Mouse (Mus musculus) neural tube, embryonic 15.5 days (tissue): ENCODE data around the gene Slc25a51. TPM values are rescaled to one million over a fixed set of nuclear protein-coding genes. Genes with fewer than 3 reads are reported as not detected.

Source experiments
- ATAC-seq: fragments of 200-750 bp; cut with Nextera tagmentation; 2 replicates; pipeline ENCODE4 v1.8.0; 2017; ENCODE audit warnings: mild to moderate bottlenecking, moderate TSS enrichment, moderate library complexity; ENCODE audit not compliant: low FRiP score
- H3K27ac ChIP-seq: fragments of 300-500 bp; sonication (generic); replicated peaks from 2 replicates; pipeline ENCODE4 v1.5.1; 2015; ENCODE audit warnings: mild to moderate bottlenecking, inconsistent platforms
- H3K27me3 ChIP-seq: fragments of 300-500 bp; sonication (generic); replicated peaks from 2 replicates; pipeline ENCODE4 v1.6.1; 2015; ENCODE audit warnings: inconsistent platforms
- H3K36me3 ChIP-seq: fragments of 300-500 bp; sonication (generic); 2 replicates; pipeline ENCODE4 v1.6.1; 2015; ENCODE audit warnings: inconsistent platforms
- H3K4me1 ChIP-seq: fragments of 300-500 bp; sonication (generic); 2 replicates; pipeline ENCODE4 v1.6.1; 2015; ENCODE audit warnings: inconsistent platforms
- H3K4me2 ChIP-seq: fragments of 300-500 bp; sonication (generic); 2 replicates; pipeline ENCODE4 v1.6.1; 2015; ENCODE audit warnings: inconsistent platforms, mild to moderate bottlenecking, moderate library complexity
- H3K4me3 ChIP-seq: fragments of 300-500 bp; sonication (generic); replicated peaks from 2 replicates; pipeline ENCODE4 v1.5.1; 2015; ENCODE audit warnings: mild to moderate bottlenecking, inconsistent platforms
- H3K9ac ChIP-seq: fragments of 300-500 bp; sonication (generic); replicated peaks from 2 replicates; pipeline ENCODE4 v1.6.1; 2015; ENCODE audit warnings: mild to moderate bottlenecking, inconsistent platforms
- H3K9me3 ChIP-seq: fragments of 300-500 bp; sonication (generic); replicated peaks from 2 replicates; pipeline ENCODE4 v1.6.1; 2016; ENCODE audit warnings: inconsistent platforms
- WGBS: fragments of 180-500 bp; shearing (Covaris S2); methylation state at CpG from one replicate; pipeline ENCODE4 v1.1.7; 2015; ENCODE audit warnings: mixed read lengths; 5-methylcytosine and 5-hydroxymethylcytosine counted together
- polyA plus RNA-seq: library from polyadenylated mRNA; unstranded; fragments of >200 nt; fragmentation: Nextera tagmentation; extraction: Ambion mirVana; gene quantifications from 2 replicates; pipeline ENCODE4 v1.2.1, GENCODE M21; 2015

Slc25a51 gene
- polyA plus RNA-seq, 1 experiment from 2014 or later: 68.1 TPM

GRCm38 (mm10) chr4:45441778-45442177, 33.2 kb upstream of the Slc25a51 start:
- no peak overlapping the region for H3K9ac ChIP-seq
- peaks cover 9% of the 10 kb centered on the region; the same call in 1 of the 2 replicates for H3K36me3 ChIP-seq
- H3K27ac ChIP-seq: no peak overlapping the region
- WGBS: 48% methylated on average over 1 of the region's 1 CpGs
- no peaks in the 10 kb centered on the region for H3K9me3 ChIP-seq
- ATAC-seq: no peak
- no peak overlapping the region for H3K4me3 ChIP-seq
- peaks cover 25% of the 10 kb centered on the region for H3K4me1 ChIP-seq
- H3K27me3 ChIP-seq: no peaks in the 10 kb centered on the region
- H3K4me2 ChIP-seq: no peak overlapping the region

- Histone ChIP-seq H3K4me3 (no peak overlapping the region), H3K4me2 (no peak overlapping the region), H3K4me1 (peaks cover 50% of the 10 kb centered on the region), H3K9ac (no peak overlapping the region), H3K9me3 (no peaks in the 10 kb centered on the region), H3K36me3 (0 out of 2 replicates have a peak, but pooled peaks cover 6% of the 10 kb centered on the region), H3K27ac (no peak overlapping the region), H3K27me3 (no peaks in the 10 kb centered on the region)
- 19% methylated on average over 5 of the region's 5 CpGs for WGBS
- no peak for ATAC-seq
Observed at GRCm38 (mm10) chr4:45439281-45439680, 30.7 kb upstream of the Slc25a51 start.

- Histone ChIP-seq H3K4me1 (peaks cover 53% of the 10 kb centered on the region), H3K27me3 (no peaks in the 10 kb centered on the region), H3K9me3 (no peaks in the 10 kb centered on the region), H3K27ac (no peak overlapping the region), H3K36me3 (no peaks in the 10 kb centered on the region), H3K4me3 (no peak overlapping the region), H3K4me2 (no peak overlapping the region), H3K9ac (no peak overlapping the region)
- WGBS: 53% methylated on average over 3 of the region's 3 CpGs
- ATAC-seq: no peak
Observed at GRCm38 (mm10) chr4:45437010-45437409, 28.4 kb upstream of the Slc25a51 start.

- Histone ChIP-seq H3K27ac (peak overlapping the region; percentile 61), H3K4me1 (peaks cover 53% of the 10 kb centered on the region), H3K9ac (no peak overlapping the region)
Observed at GRCm38 (mm10) chr4:45436383-45436913, 27.9 kb upstream of the Slc25a51 start.

GRCm38 (mm10) chr4:45435899-45436298, 27.3 kb upstream of the Slc25a51 start:
- Histone ChIP-seq H3K4me1 (peaks cover 53% of the 10 kb centered on the region), H3K27me3 (no peaks in the 10 kb centered on the region), H3K4me2 (no peak overlapping the region), H3K9me3 (no peaks in the 10 kb centered on the region), H3K4me3 (no peak overlapping the region), H3K36me3 (no peaks in the 10 kb centered on the region), H3K9ac (no peak overlapping the region), H3K27ac (peak overlapping the region; percentile 61)
- WGBS: 26% methylated on average over 2 of the region's 2 CpGs
- ATAC-seq: 0 out of 2 replicates have a peak, but pooled peaks have one; percentile 23

More at GRCm38 (mm10) chr4:45436383-45436913, 27.9 kb upstream of the Slc25a51 start:
- WGBS: 61% methylated on average over 7 of the region's 7 CpGs
- Histone ChIP-seq H3K9me3 (no peaks in the 10 kb centered on the region), H3K36me3 (no peaks in the 10 kb centered on the region), H3K4me2 (no peak overlapping the region), H3K4me3 (no peak overlapping the region), H3K27me3 (no peaks in the 10 kb centered on the region)
- ATAC-seq: no peak

- no peak overlapping the region for H3K27ac ChIP-seq
- H3K9ac ChIP-seq: no peak overlapping the region
- H3K36me3 ChIP-seq: no peaks in the 10 kb centered on the region
- H3K9me3 ChIP-seq: no peaks in the 10 kb centered on the region
- H3K27me3 ChIP-seq: no peaks in the 10 kb centered on the region
- H3K4me2 ChIP-seq: no peak overlapping the region
- no peak overlapping the region for H3K4me3 ChIP-seq
- 66% methylated on average over 4 of the region's 4 CpGs for WGBS
- no peak for ATAC-seq
- H3K4me1 ChIP-seq: peaks cover 50% of the 10 kb centered on the region
Observed at GRCm38 (mm10) chr4:45434681-45435080, 26.1 kb upstream of the Slc25a51 start.

GRCm38 (mm10) chr4:45434071-45434470, 25.5 kb upstream of the Slc25a51 start:
- H3K9ac ChIP-seq: no peak overlapping the region
- no peak for ATAC-seq
- H3K4me2 ChIP-seq: no peak overlapping the region
- no peak overlapping the region for H3K4me3 ChIP-seq
- H3K27me3 ChIP-seq: no peaks in the 10 kb centered on the region
- no peak overlapping the region for H3K27ac ChIP-seq
- no peaks in the 10 kb centered on the region for H3K9me3 ChIP-seq
- no peaks in the 10 kb centered on the region for H3K36me3 ChIP-seq
- 88% methylated on average over 12 of the region's 12 CpGs for WGBS
- H3K4me1 ChIP-seq: peaks cover 50% of the 10 kb centered on the region

- no peaks in the 10 kb centered on the region for H3K27me3 ChIP-seq
- peaks cover 38% of the 10 kb centered on the region for H3K4me1 ChIP-seq
- ATAC-seq: no peak
- H3K27ac ChIP-seq: no peak overlapping the region
- no peak overlapping the region for H3K4me3 ChIP-seq
- WGBS: 90% methylated on average over 3 of the region's 3 CpGs
- no peaks in the 10 kb centered on the region for H3K36me3 ChIP-seq
- H3K9me3 ChIP-seq: no peaks in the 10 kb centered on the region
- H3K9ac ChIP-seq: no peak overlapping the region
- no peak overlapping the region for H3K4me2 ChIP-seq
Observed at GRCm38 (mm10) chr4:45431806-45432205, 23.2 kb upstream of the Slc25a51 start.

- ATAC-seq: no peak
- peaks cover 33% of the 10 kb centered on the region for H3K4me1 ChIP-seq
- no peak overlapping the region for H3K4me3 ChIP-seq
- H3K27ac ChIP-seq: no peak overlapping the region
- H3K36me3 ChIP-seq: no peaks in the 10 kb centered on the region
- no peak overlapping the region for H3K9ac ChIP-seq
- no peaks in the 10 kb centered on the region for H3K27me3 ChIP-seq
- no peaks in the 10 kb centered on the region for H3K9me3 ChIP-seq
- no peak overlapping the region for H3K4me2 ChIP-seq
- 91% methylated on average over 3 of the region's 3 CpGs for WGBS
Observed at GRCm38 (mm10) chr4:45431316-45431715, 22.8 kb upstream of the Slc25a51 start.

- H3K9me3 ChIP-seq: no peaks in the 10 kb centered on the region
- H3K4me2 ChIP-seq: no peak overlapping the region
- ATAC-seq: no peak
- H3K36me3 ChIP-seq: no peaks in the 10 kb centered on the region
- H3K27me3 ChIP-seq: no peaks in the 10 kb centered on the region
- H3K4me3 ChIP-seq: no peak overlapping the region
- no peak overlapping the region for H3K9ac ChIP-seq
- WGBS: 58% methylated on average over 7 of the region's 7 CpGs
- H3K27ac ChIP-seq: no peak overlapping the region
- H3K4me1 ChIP-seq: peaks cover 14% of the 10 kb centered on the region
Observed at GRCm38 (mm10) chr4:45429451-45429850, 20.9 kb upstream of the Slc25a51 start.

GRCm38 (mm10) chr4:45426724-45427457, 18.3 kb upstream of the Slc25a51 start:
- Histone ChIP-seq H3K4me1 (peaks cover 14% of the 10 kb centered on the region), H3K4me2 (no peak overlapping the region), H3K4me3 (no peak overlapping the region), H3K36me3 (no peaks in the 10 kb centered on the region), H3K9me3 (no peaks in the 10 kb centered on the region), H3K27me3 (no peaks in the 10 kb centered on the region), H3K27ac (no peak overlapping the region), H3K9ac (no peak overlapping the region)
- ATAC-seq: no peak
- 35% methylated on average over 13 of the region's 13 CpGs for WGBS

GRCm38 (mm10) chr4:45423406-45423805, 14.8 kb upstream of the Slc25a51 start:
- H3K4me1 ChIP-seq: peaks cover 33% of the 10 kb centered on the region
- H3K27me3 ChIP-seq: no peaks in the 10 kb centered on the region
- no peak overlapping the region for H3K9ac ChIP-seq
- no peak overlapping the region for H3K4me2 ChIP-seq
- H3K27ac ChIP-seq: no peak overlapping the region
- H3K36me3 ChIP-seq: no peaks in the 10 kb centered on the region
- no peaks in the 10 kb centered on the region for H3K9me3 ChIP-seq
- H3K4me3 ChIP-seq: no peak overlapping the region
- ATAC-seq: no peak
- whole genome bisulfite sequencing: 32% methylated on average over 8 of the region's 8 CpGs
